14 mouse cellular contexts compared by ENCODE assay signal in genomic region chr6:91559371-91559770, GRCm38 (mm10). TPM values are rescaled to one million over a fixed set of nuclear protein-coding genes. Genes with fewer than 3 reads are reported as not detected.
DNase-seq lines count a peak whose midpoint lies in the region; TF ChIP-seq lines count a peak whose summit lies in the region.
"Had no signal": no experiment of that assay in that cellular context is flagged by ENCODE, and none has a peak within 500 bp of the region (broad histone marks: within the 10 kb centered on the region; RNA-seq: fewer than 3 reads in every experiment).

No protein-coding gene starts in this region.

- DNase-seq in left cerebral cortex, adult 18-20 months (ENCODE audit: low spot score in 2 of 2): peak; percentile 49 to 65
- DNase-seq in left cerebral cortex, adult 11 months (ENCODE audit: low spot score): no peak
- DNase-seq in frontal cortex, adult 2 months (ENCODE audit: extremely low spot score in 1 of 2, low spot score in 1 of 2): peak; percentile 28 to 79
- DNase-seq in layer of hippocampus, postnatal 36 days: peak; percentile 66 to 72
- DNase-seq in right cerebral cortex, postnatal 36 days (ENCODE audit: low spot score in 2 of 2): peak; percentile 56 to 58
- DNase-seq in thymus, adult 2 months: no peak
- no peak for DNase-seq in cerebellum, adult 18-20 months
- no peak for DNase-seq in embryo, embryonic 10 days (ENCODE audit: low spot score)
- DNase-seq: adrenal gland, postnatal 25 days; gastrocnemius, postnatal 10 days; kidney, adult 18-20 months; kidney, postnatal 4 days; thymus, postnatal 25 days had no signal

- no peaks in the 10 kb centered on the region for H3K36me3 ChIP-seq in thymus, adult 2 months (ENCODE audit: control insufficient read depth, insufficient read depth, low read length)
- H3K36me3 ChIP-seq: limb, embryonic 15.5 days had no signal

- H3K27me3 ChIP-seq in thymus, adult 2 months (ENCODE audit: control insufficient read depth, insufficient read depth, low read length): no peaks in the 10 kb centered on the region
- H3K27me3 ChIP-seq: limb, embryonic 15.5 days had no signal

- TF ChIP-seq CTCF in thymus, adult 2 months (IDR thresholded peaks at IDR 0.05; ENCODE audit: borderline replicate concordance, control insufficient read depth, extremely low read depth, insufficient read depth, low read length, poor library complexity): no peak

- 91% methylated on average over 4 of the region's 4 CpGs for WGBS in thymus, adult 2 months

- H3K4me1 ChIP-seq in thymus, adult 2 months (replicated peaks; ENCODE audit: control insufficient read depth, insufficient read depth, low read length): no peaks in the 10 kb centered on the region
- H3K4me1 ChIP-seq: limb, embryonic 15.5 days had no signal

- no peak for TF ChIP-seq POLR2A in thymus, adult 2 months (IDR thresholded peaks at IDR 0.05; ENCODE audit: control insufficient read depth, extremely low read depth, insufficient read depth, low read length, poor library complexity)

- no peak overlapping the region for H3K4me3 ChIP-seq in thymus, adult 2 months (ENCODE audit: control insufficient read depth, insufficient read depth, low read length)
- H3K4me3 ChIP-seq: limb, embryonic 15.5 days had no signal

- H3K27ac ChIP-seq in thymus, adult 2 months (ENCODE audit: control insufficient read depth, insufficient read depth, low read length): no peak overlapping the region
- H3K27ac ChIP-seq: limb, embryonic 15.5 days had no signal

RNA-seq across cellular contexts. Expression of gene Lsm3, which starts 43.6 kb away (rescaled TPM):
- total RNA-seq in left cerebral cortex, adult 18-20 months (2021): 10 to 100 TPM; 34.9 to 40.0 TPM
- 66.3 and 69.3 TPM in 2 replicates for polyA plus RNA-seq in frontal cortex, adult 2 months (2012; rRNA removed)
- total RNA-seq in layer of hippocampus, postnatal 36 days (2021): 10 to 100 TPM; 36.8 to 41.5 TPM
- polyA plus RNA-seq in thymus, adult 2 months (2012; rRNA removed): 38.0 and 46.1 TPM in 2 replicates

RNA-seq across cellular contexts. Expression of gene Xpc, which starts 43.7 kb away (rescaled TPM):
- total RNA-seq in left cerebral cortex, adult 18-20 months (2021): 10 to 100 TPM; 11.5 to 14.9 TPM
- 14.0 and 16.1 TPM in 2 replicates for polyA plus RNA-seq in frontal cortex, adult 2 months (2012; rRNA removed)
- 10 to 100 TPM; 12.5 to 14.5 TPM for total RNA-seq in layer of hippocampus, postnatal 36 days (2021)
- 18.0 and 18.7 TPM in 2 replicates for polyA plus RNA-seq in thymus, adult 2 months (2012; rRNA removed)

Comparison
In these comparisons a context has a peak if more than half of its experiments do, and no peak if none do; other contexts are left out.
1. DNase-seq: peak in left cerebral cortex, adult 18-20 months (2 of 2), frontal cortex, adult 2 months (2 of 2), layer of hippocampus, postnatal 36 days (2 of 2) and right cerebral cortex, postnatal 36 days (2 of 2); none in left cerebral cortex, adult 11 months (single experiment), thymus, adult 2 months (single experiment), cerebellum, adult 18-20 months (0 of 2) and embryo, embryonic 10 days (single experiment).